Mouse (Mus musculus) telencephalon, adult 2 months (tissue): ENCODE measurements around the gene Klk1b21.
"Not testable (repeated sequence)": the region's sequence is repeated elsewhere in the genome, so short reads cannot be mapped to it uniquely, and the experiment has no call there.

Experiments
- DNase-seq: peaks from one replicate; pipeline ENCODE4 v3.0.0-alpha.2; 2011; ENCODE audit warnings: low read depth, low spot score

The Klk1b21 gene

GRCm38 (mm10) chr7:44102028-44102427 lies at the start of gene Klk1b21:
TSS of gene Klk1b21 (plus strand) at chr7:44102328.
- DNase-seq, result not testable (repeated sequence)

GRCm38 (mm10) chr7:44072117-44072516 lies 30.0 kb upstream of the Klk1b21 start:
- no peak for DNase-seq

DNA sequence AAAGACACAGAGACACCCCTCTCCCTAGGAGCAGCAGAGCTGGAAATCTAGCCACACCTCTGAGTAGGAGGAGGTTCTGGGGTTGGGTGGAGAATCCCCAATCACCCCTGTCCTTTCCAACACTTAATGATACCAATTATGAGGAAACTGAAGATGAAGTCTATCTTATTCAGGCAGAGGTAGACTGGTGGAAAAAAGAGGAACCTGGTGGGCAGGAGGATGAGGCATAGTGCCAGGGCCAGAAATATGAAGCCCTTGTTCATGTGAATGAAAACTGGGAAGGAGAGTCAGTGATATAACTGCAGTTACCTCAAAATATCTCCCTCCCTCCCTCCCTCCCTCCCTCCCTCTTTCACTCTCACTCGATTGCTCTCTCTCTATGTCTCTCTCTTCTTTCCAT lies 24.4 kb upstream of the Klk1b21 start:
- DNase-seq, result no peak

GRCm38 (mm10) chr7:44096111-44096510 lies 6.0 kb upstream of the Klk1b21 start:
- DNase-seq, result no peak

DNA sequence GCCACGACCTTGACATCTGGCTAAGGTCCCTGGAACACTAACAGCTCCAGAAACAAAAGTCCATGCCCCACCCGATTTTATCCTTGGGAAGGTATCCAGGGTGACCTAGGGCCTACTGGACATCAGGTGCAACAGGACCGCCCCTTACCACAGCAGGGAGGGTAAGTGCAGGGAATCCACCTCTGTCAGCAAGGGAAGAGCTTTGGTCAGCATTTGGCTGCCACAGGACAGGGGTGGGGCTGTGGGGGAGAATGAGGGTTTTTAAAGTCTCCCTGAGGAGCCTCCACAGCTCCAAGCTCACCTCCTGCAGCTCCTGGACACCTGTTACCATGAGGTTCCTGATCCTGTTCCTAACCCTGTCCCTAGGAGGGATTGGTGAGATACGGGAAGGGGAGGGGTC lies 10.2 kb downstream of the Klk1b21 start, which contains the start of gene Klk1b22:
Klk1b22 (plus strand) TSS at position 301 of the 400 bp plus-strand sequence.
- no peak for DNase-seq

DNA sequence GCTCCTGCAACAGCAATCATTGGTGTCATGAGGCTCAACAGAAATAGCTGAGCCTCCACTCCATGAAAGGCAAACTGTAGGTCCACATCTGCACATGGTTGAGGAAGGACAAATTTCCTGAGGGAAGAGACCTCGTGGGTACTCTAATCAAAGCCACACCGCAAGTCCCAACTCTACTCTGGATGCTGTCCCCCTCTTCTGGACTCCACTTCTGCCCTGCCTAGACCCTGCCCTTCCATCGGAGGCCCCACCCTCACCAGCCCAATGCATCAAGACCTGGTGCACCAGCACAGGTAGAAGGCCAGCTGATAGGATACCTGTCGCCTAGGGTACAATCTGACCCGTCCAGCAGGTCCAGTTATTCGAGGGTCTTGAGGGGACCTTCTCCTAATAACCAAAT lies 21.3 kb downstream of the Klk1b21 start:
- DNase-seq, result no peak

DNA sequence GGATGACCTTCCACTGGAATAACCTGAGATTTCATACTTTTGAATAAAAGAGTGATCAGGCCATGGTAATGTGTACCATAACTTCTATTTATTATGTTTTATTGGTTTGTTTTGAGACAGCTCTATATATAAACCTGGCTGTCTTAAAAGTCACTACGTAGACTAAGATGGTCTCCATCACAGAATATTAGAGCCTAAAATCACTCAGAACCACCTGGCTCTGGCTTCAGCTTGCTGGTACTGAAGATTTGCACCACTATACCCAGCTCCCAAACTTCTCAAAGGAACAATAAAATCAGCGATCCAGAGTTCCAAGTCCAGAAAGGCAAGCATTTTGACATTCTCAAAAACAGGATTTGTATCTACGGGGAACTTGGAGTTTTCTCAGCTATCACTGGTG lies 34.3 kb downstream of the Klk1b21 start, which contains the start of gene Klk1b16:
Klk1b16 (plus strand) TSS at position 301 of the 400 bp plus-strand sequence.
- DNase-seq, result no peak
